Mouse (Mus musculus) neural tube, embryonic 10.5 days (tissue): ENCODE data around the gene Rubcnl.

Source experiments
- DNase-seq: peaks from one replicate; pipeline ENCODE4 v3.0.0-alpha.2; 2017; ENCODE audit warnings: low spot score; ENCODE audit errors: extremely low spot score

Rubcnl gene

DNA sequence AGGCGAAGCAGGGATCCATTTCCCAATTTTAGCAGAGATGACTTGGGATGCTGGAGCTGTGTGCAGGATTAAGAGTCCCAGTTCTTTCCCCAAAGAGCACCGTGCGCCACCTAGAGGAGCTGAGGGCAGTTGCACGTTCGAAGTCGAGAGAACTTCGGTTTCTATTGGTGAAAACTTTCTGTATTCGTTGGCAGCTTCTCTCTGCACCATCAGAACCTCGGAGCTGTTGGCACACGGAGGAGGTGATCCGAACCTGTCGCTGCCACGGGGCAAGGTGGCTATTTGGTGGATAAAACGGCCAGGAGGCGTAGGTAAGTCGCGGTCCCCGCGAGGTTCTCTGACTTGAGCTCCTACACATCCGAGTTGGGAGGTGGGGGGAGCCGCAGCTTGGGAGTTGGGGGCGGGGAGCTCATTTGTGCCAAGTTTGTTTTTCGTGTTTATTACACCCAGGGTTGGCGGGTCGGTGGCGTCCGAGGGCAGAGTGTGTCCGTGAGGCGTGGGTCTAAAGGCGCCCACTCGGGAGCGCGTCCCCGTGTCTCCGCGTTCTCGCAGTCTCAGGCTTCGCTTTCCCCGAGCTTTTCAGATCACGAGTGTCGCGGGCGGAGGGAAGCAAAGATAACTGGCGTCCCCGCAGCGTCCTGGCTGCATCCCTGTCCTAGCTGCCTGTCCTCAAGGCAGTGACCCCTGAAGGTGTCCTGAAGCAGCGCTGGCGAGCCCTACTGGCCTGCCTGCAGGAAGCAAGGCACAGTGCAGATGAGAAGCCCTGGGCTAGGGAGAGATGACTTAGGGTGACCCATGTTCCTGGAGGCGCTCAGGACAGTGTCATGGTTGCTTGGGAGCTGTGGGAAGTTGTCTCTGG is at the start of gene Rubcnl:
Gene Rubcnl, plus strand, starts transcription at position 172 of the 859 bp plus-strand sequence.
- peak; percentile 77 for DNase-seq

DNA sequence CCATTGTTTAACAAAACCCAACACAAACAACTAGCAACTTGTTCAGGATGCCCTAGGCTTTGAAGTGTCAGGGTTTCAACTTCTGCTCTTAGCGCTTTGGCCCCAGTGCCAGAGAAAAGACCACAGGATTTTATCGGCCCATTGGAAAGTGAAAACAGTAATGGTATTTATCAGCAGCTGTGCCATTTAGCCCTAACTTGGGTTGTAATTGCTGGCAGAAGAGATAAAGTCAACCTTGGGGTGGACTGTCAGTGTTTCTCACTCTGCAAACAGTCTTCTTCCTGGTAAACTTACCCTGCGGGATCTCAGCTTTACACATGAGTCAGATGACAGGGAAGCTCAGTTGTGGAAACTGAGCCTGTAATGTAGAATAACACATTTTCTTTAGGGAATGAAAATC is 43.6 kb upstream of the Rubcnl start:
- DNase-seq = no peak

DNA sequence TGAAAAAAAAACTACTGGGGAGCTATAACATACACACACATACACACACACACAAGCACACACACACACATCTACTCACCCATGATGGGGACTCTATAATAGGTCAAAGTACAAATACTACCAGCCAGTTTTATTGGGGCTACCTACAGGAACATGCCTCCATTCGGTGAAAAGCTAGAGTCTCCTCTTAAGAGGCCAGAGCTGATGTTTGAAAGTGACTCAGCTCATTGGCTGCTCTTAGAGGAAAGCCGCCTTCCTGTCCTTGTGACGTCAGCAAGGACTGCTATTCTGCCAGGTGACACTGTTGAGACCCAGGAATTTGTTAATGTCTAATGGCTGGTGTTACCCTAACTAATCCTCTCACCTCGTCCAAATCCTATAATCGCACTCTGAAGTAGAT is 43.1 kb upstream of the Rubcnl start:
- DNase-seq = no peak

DNA sequence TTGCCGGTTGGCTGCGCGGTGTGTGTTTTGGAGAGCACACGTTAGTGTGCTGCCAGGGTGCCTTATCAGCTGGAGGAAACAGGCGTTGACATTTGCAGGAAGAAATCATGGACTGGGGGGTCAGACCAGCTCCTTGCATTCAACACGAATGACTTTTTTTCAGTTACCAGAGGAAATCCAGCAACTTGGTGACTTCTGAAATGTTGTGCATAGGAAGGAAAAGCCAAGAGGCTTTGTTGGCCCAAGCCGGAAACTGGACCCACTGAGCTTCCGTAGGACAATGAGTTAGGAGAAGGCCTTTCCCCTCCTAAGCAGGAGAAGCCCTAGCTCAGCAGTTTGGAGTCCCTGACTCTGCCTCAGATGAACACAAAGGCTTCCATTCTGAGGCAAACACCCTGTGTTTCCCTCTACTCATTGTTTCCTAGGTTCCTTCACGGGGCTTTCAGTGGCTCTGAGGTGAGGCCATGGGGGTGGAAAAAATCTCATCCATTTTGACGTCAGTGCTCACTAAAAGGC is 41.6 kb upstream of the Rubcnl start:
- DNase-seq = no peak

DNA sequence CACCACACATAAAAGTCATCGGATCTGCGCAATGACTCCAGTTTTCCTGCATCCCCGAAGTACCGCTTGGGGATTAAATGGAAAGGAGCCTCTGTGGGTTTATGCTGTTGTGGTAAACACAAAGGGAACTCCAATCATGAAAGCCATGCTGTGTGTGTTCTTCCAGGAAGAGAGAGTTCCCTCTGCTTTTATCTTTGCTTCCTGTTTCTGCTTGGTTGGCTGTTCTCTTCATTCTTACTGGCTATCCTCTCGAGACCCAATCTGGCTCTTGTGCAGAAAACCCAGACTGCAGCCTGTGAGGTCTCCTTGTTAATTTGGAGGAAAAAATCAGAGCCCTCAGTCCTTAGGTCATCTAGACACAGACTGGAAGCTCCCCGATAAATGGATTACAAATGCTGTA is 38.9 kb upstream of the Rubcnl start:
- no peak for DNase-seq

DNA sequence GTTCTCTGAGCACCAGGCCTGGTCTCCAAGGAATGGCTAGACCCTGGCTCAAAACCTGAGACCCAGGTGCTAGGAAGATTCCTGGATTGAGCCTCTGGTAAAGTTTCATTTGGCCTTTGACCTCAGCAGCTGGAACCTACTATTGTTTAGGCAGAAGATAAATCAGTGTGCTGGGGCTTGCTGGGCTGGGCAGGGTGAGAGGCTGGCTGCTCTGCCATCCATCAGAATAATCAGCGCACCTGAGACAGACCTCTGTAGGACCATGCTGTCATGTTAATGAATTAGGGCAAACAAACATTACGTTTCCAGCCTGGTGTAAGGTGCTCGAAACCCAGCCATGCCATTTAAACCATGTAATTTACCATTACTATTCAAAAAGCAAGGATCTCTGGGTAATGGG is 34.8 kb upstream of the Rubcnl start:
- DNase-seq = no peak

DNA sequence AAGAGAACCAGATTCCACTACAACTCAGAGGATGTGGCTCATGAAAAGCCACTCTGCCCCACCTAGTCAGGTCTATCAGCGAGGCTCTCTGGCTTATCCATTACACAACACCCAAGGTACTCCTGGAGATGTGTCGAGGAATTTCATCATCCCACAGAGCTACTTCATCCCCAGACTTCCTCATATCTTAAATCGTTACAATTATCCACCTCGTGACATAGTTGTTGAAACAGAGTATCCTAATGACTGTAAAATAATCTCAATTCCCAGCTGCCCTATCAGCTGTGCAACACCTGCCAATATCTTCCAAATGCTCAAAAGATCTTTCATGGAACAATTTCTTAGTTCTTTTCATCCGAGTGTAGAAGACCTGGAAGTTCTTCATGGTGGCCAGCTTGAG is 32.7 kb upstream of the Rubcnl start:
- DNase-seq = no peak

DNA sequence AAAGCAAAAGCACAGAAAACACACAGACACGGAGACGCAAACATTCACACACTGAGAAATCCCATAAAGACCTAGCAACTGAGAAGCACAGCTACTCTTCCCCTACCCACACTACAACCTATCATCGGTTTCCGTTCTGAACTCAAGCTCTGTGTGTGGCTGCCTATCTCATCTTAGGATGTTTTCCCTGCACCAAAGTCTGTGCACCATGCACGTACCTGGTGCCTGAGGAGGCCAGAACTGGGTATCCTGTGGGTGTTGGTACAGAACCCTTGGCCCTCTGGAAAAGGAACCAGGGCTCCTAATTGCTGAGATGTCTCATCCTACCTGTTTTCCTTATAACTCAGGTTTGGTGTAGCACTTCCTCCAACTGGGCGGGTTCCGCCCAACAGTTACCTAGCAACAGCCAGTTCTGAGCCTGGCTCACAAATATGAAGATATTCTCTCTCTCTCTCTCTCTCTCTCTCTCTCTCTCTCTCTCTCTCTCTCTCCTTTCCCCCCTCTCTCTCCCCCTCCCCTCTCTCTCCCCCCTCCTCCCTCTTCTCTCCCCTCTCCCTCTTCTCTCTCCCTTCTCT is 30.9 kb upstream of the Rubcnl start:
- DNase-seq = no peak

DNA sequence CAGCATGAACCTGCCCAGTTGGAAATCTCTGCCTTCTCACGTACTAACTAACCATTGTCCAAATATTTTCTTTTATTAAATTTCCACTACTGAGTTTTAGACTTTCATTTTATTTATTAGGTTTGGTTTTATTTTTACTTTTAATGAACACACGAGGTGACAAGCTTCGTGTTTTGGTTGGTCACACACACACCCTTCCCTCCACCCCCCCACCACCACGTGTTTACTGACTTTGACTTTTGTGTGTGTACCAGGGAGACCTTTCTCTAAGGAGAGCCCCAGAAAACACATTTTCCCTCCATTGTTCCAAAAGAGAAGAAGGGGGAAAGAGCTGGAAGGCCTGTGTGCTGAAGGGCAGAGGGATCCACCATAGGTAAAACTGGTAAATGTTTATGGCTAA is 30.2 kb upstream of the Rubcnl start:
- no peak for DNase-seq

DNA sequence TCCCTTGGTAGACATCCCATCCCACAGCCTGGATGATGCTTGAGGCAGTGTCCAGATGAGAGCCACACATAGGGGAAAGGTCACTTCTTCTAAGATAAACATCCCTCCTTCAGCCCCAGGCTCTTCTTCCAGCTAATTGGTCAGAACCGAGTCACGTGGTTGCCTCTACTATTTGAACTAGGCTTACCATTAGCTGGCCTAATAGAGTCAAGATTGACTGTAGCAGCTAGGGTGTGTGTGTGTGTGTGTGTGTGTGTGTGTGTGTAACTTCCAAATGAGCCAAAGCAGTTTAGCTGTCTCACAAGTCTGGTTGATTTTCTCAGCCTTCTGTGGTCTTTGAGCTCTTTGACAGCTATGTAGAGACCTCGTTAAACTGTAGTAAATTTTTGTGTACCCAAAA is 29.3 kb upstream of the Rubcnl start:
- no peak for DNase-seq

DNA sequence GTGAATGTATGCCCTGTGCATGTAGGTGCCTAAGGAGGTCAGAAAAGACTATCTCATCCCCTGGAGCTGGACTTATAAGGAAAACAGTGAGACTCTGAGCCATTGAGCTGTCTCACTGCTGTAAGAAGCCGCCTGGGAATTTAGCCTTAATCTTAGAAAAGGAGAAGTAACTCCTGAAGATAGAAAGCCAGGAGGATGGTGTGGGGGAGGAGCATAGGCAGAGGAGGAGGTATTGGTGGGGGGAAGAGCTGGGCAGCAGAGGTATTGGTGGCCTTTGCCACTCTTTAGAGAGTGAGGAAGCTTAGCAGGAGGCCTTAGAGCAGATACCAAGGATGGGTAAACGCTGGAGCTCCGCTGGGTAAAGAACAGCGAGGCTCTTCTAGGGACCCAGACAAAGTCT is 26.5 kb upstream of the Rubcnl start:
- no peak for DNase-seq

DNA sequence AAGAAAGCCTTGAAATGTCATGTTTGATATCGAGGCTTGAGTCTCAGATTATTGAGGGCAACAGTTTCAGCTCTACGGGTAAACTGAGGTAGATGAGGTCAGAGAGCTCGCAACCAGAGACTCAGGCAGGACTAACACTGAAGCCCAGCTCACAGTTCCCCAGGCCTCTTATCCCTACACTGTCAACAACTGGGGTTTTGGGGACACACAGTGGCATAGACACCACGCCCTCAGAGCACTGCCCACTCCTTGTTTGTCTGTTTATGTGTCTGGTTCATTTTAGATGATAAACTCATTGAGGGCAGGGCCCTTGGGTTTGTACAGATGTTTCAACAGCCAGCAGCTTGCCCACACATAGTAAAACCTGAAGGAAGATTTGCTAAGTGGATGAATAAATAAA is 25.9 kb upstream of the Rubcnl start:
- DNase-seq = no peak

DNA sequence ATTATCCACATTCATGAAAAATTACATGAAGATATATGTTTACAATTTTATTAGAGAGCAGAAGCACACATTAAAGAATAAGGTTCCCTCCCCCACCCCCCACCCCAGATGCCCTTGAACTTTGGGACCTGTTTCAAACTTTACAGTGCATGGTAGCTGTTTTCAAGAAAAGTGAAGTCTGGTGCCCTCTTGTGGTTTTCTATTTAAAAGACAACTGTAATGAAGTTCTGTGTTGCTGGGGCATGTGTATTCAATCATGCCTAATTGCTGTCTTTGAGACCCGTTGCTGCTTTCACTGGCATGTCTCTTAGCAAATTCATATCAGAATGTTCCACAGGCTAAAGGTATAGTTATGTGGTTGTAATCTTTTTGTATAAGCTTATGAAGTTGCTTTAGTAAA is 25.3 kb upstream of the Rubcnl start:
- DNase-seq = no peak

DNA sequence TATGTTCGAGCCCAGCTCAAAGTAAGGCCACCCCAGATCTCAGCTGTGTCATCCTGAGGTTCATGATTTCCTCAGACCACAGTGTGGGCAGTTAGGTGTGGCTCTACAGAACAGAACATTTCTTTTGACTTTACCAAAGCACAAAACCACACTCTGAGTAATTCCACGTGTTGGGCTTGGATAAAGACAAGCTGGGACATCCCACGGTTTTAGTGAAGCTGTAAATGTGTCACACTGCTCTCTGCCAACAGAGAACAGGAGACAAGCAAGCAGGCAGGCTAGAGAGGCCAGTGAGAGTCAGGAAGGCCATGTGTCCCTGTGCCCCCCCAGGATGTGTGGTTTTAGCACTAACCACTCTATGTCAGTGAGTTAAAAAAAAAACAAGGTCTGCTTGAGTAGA is 19.3 kb upstream of the Rubcnl start:
- no peak for DNase-seq

DNA sequence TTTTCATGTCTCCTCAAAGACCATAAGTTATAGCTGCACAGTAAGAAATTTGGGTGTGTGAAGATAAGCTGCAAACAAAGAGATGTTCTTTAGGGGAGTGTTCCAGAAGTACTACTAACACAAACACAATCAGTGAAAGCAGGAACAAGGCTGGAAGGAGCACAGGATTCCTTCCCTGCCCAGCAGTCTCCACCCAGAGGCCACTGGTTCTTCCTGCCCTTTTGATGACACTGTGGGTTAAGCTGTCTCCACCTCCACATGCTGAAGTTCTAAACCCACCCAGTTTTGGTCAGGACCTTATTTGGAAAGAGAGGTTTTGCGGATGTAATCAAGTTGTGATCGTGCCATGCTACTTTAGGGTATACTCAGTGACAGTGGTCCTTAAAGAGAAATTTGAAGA is 18.8 kb upstream of the Rubcnl start:
- DNase-seq = no peak

DNA sequence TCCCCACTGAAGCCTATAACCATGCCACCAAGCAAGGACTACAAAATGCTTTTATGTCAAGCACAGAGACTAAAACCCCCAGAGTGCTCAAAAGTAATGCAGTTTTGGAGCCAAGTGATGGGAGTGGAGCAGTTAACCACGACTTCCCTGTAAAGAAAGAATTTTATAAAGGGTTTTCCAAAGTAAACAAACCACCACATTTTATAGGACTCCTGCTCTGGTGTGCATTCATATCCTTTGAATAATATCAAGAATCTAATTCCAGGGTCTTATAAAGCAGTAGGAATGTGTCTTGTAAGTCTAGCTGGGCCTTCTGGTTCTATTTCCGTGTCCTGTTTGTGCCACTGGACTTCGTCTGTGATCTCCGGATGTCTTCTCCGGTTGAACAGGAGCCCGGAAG is 14.5 kb upstream of the Rubcnl start:
- DNase-seq = no peak

DNA sequence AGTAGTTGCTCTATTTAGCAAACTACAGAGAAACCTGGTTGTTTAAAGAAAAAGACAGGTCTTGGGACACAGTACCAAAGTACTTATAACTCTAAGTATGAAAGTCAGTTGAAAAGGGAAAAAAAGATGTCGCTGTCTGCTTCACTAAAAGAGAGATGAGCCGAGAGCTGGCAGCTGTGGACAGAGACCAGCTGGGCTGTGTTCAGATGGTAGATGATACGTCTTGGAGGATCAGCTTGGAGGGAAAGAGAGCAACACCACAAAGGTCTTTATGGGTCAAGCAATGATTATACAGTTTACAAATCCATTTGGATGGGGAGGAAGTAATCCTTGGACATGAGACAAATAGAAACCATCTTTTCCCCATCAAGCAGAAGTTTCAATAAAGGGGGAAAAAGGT is 12.5 kb upstream of the Rubcnl start:
- no peak for DNase-seq

DNA sequence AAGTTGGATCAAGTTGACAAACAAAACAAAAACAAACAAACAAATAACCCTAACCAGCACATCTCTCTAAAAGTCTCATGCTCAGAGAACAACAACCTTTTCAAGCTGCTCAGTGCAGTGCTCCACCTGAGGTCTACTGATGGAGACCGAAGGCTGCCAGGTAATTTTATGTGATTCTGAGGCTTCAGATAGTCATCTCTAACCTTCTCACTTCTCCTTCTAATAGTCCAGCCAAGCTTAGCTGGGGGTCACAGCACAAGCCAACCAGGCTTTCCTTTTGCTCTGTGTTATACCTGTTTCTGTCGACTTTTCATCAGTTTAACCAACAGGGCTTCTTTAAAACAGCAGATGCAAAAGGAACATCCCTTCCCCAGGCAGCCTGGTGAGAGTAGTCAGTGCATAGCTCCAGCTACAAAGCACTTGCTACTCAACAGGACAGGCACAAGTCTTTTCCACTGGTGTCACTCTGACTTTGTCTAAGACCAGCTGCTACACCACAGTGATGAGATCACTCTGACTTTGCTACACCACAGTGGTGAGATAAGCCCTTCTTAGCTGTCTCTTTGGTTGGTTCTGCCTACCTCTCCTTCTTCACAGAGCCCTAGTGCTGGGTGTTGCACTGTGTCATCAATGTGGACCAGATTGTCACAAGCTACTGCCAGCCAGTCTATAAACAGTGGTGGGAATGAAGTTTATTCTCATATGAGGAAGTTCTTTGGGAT is 10.2 kb upstream of the Rubcnl start:
- no peak for DNase-seq

DNA sequence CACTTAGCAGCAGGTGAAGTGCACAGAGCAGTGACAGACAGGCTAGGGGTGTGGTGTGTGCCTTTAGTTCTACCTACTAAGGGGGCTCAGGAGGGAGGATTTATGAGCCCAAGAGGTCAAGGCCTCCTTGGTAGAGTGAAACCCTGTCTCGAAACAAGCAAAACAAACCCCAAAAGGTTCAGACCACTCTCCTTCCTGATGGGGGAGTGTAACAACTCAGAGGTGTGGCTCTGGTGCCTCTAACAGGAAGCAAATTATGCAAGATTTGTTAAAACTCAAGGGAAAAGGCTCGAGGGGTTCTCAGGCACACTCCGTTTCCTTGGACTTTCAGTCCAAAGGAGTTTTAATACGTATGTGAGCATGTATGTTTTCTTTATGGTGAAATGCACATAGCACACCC is 5.5 kb upstream of the Rubcnl start:
- no peak for DNase-seq

DNA sequence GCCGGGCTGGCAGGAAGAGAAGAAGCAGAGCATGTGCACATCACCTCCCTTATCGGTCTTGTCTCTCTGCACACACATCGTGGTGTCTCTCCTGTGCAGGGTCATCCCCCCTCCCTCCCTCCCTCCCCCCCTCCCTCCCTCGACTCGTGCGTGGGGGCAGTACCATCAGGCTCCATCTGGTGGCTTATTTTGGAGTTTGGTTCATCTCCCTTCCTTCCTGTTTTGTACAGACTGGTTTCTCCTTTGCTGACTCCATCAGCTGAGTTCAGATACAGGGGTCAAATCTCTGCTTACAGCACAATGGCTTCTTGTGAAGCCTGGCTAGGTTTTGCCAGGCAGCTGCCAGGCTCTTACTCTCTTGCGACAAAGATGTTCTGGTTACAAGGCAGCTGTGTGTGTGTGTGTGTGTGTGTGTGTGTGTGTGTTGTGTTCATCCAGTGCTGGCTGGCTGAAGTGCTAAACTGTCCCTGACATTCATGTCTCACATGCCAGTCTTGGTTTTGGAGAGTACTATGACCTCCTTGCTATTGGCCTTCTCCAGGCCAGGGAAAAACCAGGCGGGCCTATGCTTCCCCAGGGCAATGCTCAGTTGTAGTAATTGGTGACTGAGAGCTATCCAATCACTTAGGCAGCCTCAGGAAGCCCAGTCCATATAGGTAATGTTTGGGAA is 4.7 kb upstream of the Rubcnl start:
- no peak for DNase-seq

DNA sequence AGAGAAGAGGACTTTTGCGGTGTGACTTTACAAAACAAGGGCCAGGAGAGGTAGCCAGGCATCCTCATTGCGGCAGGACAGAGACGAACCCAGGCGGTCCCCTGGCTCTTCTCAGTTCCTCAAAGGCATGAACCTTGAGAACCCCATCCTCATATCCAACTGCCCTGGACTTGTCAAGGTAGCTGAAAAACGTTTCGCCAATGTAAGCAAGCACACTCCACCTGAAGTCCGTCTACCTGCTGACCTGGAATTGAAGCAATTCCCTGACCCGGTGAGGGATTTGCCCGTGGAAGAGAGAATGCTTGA is 841 bp downstream of the Rubcnl start:
- DNase-seq = no peak

DNA sequence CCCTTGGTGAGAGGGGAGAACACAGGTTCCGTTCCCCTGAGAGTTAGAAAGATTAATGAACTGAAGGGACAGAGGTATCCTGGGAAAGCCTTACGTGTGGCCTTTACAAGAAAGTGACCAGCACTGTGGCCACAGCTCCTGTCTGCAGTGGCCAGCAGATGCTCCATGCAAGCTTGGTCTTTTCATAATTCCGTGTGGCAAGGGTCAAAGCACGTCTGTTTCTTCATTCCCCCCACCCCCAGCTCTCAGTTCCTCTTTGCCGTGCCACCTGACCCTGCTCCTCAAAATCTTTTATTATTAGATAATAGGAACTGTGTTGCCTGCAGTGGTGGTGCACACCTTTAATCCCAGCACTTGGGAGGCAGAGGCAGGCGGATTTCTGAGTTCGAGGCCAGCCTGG is 1.4 kb downstream of the Rubcnl start:
- no peak for DNase-seq
